Mouse (Mus musculus): ENCODE data around the gene Kcnj9.

Gene Kcnj9

DNA sequence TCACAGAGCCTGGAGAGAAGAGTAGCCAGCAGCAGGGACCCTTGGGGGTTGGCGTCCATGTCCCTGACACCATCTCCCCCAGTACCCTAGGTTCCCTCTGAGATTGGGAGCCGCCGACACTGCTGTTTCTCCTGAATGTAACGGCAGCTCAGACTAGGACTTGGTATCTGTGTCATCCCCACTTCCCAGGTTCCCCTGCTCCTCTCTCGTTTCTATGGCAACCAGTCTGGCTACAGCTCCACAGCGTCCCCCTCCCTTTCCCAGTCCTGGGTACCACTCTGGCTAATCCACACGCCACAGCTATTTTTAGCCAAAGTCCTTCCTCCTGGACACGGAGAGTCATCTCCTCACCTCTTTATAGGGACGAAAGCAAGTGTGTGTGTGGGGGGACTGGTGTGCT lies at the start of gene Kcnj9:
TSS of gene Kcnj9 (minus strand) at position 188 of the 400 bp plus-strand sequence.
- DNase-seq (ENCODE audit: low read depth, low spot score): peak; percentile 82

DNA sequence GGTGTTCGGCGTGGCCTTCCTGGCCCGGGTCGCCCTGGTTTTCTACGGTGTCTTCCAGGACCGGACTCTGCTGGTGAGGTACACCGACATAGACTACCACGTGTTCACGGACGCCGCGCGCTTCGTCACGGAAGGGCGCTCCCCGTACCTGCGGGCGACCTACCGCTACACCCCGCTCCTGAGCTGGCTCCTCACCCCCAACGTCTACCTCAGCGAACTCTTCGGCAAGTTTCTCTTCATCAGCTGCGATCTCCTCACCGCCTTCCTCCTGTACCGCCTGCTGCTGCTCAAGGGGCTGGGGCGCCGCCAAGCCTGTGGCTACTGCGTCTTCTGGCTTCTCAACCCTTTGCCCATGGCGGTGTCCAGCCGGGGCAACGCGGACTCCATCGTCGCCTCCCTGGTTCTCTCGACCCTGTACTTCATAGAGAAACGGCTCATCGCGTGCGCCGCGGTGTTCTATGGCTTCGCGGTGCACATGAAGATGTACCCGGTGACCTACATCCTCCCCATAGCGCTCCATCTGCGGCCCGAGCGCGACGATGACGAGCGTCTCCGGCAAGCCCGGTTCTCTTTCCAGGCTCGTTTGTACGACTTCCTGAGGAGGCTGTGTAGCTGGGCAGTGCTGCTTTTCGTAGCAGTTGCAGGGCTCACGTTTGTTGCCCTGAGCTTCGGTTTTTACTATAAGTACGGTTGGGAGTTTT lies 47.8 kb upstream of the Kcnj9 start:
- DNase-seq (ENCODE audit: low read depth, low spot score): no peak

DNA sequence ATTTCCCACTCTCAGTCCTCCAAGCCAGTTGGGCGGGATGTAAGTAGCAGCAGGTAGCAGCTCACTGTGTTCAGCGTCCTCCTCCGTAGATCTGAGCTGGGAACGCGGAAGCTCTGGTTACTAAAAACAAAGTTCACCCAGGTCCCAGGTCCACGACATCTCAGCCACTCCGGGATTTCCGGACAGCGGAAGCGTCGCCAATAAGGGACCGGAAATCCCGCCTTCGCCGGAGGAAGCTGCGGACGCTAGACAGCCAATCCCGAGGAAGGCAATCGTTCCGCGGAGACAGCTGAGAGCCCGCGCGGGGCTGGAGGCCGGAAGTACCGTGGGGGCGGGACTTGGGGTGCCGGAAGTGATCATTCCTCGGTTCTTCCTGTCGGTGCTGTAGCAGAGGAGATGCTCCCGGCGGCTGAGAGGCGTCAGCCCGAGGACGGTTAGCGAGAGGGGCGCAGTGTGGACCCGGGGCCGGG lies 47.1 kb upstream of the Kcnj9 start, which contains the start of gene Pigm:
TSS of gene Pigm (plus strand) at position 349 of the 470 bp plus-strand sequence.
- peak; percentile 95 for DNase-seq (ENCODE audit: low read depth, low spot score)

DNA sequence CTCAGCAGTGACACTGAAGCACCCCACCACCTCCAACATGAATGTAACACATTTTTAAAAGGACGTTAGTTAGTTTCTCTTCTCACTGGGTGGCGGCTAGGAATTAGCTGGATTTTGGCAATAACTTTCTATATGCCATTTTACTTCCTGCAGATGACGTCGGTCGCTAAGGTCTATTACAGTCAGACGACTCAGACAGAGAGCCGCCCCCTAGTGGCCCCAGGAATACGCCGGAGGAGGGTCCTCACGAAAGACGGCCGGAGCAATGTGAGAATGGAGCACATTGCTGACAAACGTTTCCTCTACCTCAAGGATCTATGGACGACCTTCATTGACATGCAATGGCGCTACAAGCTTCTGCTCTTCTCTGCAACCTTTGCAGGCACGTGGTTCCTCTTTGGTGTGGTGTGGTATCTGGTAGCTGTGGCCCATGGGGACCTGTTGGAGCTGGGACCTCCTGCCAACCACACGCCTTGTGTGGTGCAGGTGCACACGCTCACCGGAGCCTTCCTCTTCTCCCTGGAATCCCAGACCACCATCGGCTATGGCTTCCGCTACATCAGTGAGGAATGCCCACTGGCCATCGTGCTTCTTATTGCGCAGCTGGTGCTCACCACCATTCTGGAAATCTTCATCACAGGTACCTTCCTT lies 39.8 kb upstream of the Kcnj9 start:
- no peak for DNase-seq (ENCODE audit: low read depth, low spot score)

DNA sequence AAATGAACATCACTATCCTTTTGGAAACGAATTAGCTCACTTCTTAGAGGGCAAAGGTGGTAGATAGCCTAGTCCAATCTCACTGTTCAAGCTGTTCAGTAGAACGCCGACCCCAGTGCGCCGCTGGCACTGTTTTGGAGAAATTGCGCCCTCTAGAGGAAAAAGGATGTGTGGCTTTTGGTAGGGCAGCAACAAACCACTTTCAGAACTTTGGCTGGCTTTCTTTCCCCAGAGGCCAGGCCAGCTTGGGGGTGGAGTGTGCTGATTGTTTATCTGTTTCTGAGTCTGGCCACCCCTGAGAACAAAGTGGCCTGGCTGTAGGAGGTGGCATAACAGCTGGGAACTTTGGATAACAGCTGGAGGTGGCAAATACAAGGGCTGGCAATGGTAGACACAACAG lies 35.6 kb upstream of the Kcnj9 start:
- no peak for DNase-seq (ENCODE audit: low read depth, low spot score)

DNA sequence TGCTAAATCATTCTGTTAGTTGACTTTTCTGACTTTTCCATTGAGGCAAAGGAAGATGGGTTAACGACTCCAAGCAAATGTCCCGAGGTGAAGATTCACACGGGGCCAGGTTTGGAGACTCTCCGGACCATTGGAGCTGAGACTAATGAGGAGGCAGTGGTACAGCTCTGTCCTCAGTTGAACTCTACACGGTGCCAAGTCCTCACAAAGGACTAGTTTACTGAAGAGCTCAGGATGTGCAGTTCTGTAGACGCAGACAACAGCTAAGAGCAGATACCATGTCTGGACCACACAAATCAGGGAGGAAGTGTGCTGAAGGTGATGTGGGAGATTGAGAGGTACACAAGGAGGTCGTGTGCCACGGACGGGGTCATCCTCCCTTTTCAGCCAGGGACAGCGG lies 29.2 kb upstream of the Kcnj9 start:
- DNase-seq (ENCODE audit: low read depth, low spot score): no peak

DNA sequence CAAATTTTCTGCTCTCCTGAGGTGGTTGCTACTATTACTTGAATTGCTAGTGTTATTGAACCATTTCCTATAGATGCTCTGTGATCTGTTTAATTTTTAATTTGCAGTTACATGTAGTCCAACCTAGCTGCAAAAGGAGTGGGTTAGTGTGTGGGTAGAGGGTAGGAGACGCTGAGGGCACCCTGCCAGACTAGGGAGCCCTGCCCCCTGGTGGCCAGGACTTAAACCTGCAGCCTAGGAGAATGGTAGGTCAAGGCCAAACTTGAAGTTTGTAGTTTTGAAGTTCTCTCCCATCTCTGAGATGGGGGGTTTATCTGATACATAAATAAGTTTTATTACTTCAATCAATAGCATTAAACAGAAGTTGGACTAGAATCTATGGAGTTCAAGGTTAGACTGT lies 28.4 kb upstream of the Kcnj9 start:
- DNase-seq (ENCODE audit: low read depth, low spot score): no peak

DNA sequence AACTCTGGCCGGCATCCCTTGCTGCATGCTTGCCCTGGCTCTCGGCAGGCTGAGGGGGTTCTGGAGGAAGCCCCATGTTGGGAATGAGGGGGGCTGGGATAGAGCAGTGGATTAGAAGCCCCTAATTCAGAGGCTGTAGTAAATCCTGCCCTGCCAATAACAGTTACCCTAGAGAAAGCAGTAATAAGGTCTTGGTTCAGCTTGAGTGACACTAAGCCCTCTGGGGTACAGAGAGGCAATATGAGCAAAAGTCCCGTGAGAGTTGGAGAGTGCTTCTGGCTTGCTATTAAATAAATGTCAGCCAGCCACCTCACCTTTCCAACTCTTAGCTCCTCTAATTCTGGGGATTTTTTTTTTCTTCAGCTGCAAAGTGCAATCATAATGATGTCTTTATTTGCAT lies 26.2 kb upstream of the Kcnj9 start:
- DNase-seq (ENCODE audit: low read depth, low spot score): no peak

DNA sequence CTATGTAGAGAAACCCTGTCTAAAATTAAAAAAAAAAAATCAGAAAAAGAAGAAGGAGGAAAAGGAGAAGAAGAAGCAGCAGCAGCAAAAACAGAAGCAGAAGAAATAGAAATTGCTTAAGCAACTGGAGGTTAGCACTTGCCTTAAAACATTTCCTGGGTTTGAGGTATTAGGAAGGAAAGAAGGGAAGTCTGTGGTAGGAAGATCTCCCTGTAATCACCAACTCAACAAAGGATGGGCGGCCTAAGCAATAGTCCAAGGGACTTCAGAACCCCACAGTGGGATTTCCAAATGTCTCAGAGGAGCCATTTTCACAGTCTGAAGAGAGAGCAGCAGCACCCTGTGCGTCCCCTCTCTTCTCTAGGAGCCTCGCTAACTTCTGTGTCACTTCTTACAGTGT lies 23.3 kb upstream of the Kcnj9 start:
- DNase-seq (ENCODE audit: low read depth, low spot score): no peak

DNA sequence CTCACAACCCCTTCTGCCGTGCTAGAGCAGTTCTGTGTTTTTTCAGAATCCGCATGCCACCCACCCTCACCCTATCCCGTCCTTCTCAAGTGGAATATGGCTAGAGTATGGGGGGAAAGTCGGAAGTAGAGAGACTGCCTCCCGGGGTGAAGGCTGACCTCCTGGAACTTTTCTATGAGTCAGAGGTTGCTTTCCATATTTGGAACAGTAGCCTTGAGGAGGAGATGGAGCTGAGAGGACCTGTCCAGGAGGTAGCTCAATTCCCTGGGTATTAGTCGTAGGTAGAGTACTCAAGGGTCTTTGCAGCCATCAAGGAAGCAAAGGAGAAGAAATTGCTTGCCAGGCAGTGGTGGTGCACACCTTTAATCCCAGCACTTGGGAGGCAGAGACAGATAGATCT lies 22.9 kb upstream of the Kcnj9 start:
- DNase-seq (ENCODE audit: low read depth, low spot score): no peak

DNA sequence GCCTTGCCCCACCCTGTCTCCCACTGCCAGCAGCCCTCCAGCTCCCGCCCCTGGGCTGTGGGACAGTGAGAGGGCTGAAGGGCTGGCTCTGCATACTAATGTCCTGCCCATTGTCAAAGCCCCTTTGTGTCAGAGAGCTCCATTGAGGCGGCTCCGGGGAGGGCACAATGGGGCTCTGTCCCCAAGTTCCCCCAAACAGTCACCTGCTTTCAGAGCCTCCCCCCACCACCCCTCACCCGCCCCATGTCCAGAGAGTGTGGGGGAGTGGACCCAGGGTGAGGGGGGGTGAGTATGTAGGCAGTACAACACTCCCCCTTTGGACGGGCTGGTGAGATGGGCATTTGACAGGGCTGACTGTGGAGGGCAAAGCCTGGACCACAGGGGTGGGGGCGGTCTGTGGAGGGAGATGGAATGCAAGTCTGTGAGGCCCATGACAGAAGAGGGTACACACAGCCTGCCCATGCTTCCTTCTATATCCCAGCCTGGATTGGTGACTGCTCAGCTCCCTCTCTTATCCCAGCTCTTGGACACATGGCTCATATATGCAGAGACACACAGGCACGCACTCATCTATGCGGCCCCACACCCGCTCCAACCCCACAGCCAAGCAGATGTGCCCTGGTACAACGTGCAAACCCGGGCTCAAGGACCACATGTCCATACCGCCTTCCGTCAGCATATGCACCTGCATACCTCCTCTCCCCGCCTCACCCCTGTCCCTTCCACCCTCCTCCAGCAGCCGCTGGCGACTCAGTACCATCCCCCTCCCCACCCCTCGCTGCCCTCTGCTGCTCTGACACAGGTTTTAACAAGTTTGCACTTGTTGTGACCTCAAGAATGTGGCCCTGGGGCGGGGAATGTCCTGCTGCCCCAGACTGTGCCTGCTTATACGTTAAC lies 21.0 kb upstream of the Kcnj9 start:
- peak; percentile 74 for DNase-seq (ENCODE audit: low read depth, low spot score)

DNA sequence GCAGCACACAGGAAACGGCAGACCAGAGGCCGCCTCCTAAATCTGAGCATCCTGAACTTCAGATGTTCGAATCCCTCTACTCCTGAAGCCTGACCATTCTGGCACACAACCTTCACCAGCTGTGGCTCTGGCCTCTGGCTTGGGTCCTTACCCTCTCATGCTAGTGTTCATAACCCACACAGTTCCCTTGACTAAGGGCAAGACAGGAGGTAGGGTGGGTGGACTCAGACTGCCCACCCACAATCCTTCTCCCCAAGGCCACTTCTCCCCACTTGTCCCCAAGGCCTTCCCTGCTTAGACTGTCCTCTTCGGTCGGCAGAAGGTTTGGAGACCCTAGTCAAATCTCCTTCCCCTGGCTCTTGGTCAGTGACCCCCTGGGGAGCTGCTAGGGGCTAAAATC lies 20.4 kb upstream of the Kcnj9 start:
- DNase-seq (ENCODE audit: low read depth, low spot score): no peak

DNA sequence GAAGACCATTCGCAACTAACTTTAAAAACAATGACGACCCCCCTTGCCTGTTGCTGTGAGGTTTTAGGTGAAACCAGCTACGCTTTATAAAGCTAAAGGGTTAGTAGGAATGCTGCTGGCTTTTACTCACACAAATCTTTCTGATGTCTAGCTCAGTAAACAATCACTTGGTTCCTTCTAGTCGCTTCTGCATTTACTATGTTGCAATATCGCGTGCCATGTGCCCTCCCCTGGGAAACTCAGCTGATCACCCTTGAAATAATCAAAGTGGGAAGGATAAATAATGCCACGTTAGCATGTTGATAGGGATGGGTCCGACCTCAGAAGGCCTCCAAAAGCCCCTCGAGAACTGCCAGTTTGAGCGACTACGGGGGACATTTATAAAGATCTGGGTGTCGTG lies 18.3 kb upstream of the Kcnj9 start:
- no peak for DNase-seq (ENCODE audit: low read depth, low spot score)

DNA sequence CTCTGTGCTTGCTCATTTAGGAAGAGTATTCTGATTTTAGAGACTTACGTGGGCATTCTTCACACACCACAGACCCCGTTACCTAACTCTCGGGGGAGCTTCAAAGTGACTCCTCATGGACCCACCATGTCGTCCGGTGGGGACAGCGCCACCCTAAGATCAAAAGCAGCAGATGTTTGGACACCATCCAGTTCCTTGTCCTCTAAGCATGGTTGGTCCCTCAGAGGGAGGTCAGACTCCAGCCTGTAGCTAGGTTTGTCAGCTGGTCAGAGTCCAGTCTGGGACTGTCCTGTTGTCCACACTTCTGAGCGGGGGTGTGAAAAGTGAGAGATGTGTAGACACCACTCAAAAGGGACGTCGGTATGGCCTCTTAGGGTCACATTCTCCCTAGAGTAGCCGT lies 17.6 kb upstream of the Kcnj9 start:
- no peak for DNase-seq (ENCODE audit: low read depth, low spot score)

DNA sequence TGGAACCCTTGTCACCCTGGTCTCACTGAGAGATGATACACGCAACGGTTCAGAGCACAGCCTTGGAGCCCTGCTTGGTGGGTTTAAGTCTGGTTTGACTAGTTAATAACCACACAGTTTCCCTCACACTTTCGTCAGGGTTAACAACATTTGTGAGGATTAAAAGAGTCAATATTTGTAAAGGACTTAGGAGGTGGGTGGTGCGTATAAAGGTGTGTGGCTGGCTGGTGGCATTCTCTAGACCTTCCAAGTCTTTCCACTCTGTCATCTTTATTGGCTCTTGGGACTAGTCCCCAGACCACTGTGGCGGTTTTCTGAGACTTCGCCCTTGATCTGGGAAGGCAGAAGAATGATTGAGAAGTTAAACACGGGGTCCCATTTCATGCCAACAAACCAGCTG lies 15.7 kb upstream of the Kcnj9 start:
- no peak for DNase-seq (ENCODE audit: low read depth, low spot score)

DNA sequence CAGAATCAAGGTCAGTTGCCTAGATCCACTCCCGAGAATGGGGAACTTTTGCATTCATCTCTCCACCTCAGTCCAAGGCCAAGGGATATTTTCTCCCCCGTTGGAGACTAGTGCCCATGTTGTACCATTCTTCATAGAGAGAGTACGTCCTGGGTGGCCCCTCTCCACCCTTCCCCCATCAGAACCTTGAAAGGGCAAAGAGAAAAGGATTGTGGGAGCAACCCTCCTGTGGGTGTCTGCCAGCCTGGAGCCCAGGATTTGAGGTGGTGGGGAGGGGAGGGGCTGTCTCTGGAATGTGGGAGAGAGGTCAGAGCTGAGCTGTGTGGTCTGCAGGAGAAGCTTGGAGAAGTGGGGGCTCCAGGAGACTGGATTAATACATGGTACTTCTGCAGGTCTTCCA lies 14.8 kb upstream of the Kcnj9 start:
- DNase-seq (ENCODE audit: low read depth, low spot score): no peak

DNA sequence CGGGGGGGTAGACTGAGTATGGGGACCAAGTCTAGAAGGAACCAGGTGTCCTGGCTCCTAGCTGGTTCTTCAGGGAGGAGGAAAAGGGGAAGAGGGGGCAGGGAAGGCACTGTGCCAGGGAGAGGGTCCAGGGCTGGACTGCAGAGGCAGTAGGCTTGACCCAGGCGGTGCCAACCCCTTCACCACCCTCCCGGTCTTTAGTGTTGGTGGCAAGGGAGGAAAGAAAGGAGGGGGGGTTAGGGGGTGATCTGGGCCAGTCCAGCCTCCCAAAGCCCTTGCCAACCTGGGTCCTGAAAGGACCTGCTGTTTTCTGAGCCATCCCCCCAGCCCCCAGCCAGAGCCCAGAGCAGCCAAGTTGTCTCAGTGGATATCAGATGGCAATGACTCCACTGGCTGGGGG lies 13.6 kb upstream of the Kcnj9 start:
- DNase-seq (ENCODE audit: low read depth, low spot score): peak; percentile 59

DNA sequence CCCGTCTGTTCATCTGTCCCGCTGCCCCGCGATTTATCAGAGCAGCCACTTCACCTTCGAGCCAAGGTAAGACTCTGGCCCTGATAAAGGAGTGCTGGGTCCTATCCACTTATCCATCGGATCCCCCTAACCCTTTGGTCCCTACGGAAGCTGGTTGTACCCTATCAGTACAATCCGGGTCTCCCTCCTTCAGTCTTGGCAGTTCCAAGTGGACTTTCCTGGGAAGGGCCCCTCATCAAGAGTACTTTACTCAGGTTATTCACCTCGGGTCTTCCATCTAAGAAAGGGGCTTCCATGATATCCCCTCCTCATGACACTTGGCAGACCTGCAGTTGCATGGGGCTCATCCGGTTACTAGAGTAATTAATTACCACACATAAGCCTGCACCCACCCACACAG lies 12.3 kb upstream of the Kcnj9 start:
- no peak for DNase-seq (ENCODE audit: low read depth, low spot score)

DNA sequence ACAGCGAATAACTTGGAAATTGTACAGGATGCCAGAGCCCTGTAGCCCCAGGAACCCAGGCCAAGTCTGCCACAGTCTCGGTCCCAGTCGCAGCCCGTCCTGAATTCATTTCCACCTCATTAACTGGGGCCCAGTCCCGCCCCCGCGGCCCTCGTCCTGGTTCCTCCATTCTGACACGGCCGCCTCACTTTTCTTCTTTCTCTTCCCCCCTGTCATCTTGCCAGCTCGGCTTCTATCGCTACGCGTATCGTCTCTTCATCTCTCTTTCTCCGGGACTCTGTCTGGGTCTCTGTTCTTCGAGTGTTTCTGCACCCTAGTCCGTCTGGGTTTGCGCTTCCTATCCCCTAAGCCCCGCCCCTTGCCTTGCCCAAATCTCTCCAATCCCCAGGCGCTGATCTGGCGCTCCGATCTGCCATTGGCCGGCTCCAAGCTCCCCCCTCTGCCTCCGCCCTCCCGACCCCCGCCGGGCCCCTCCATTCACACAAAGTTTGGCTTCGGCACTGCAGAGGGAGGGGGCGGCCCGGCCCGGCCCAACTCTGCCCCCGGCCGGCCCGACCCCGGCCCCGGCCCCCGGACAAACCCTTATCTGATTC lies 11.7 kb upstream of the Kcnj9 start, which contains the start of gene Kcnj10:
TSS of gene Kcnj10 (plus strand) at position 482 of the 593 bp plus-strand sequence.
- peak; percentile 68 for DNase-seq (ENCODE audit: low read depth, low spot score)

DNA sequence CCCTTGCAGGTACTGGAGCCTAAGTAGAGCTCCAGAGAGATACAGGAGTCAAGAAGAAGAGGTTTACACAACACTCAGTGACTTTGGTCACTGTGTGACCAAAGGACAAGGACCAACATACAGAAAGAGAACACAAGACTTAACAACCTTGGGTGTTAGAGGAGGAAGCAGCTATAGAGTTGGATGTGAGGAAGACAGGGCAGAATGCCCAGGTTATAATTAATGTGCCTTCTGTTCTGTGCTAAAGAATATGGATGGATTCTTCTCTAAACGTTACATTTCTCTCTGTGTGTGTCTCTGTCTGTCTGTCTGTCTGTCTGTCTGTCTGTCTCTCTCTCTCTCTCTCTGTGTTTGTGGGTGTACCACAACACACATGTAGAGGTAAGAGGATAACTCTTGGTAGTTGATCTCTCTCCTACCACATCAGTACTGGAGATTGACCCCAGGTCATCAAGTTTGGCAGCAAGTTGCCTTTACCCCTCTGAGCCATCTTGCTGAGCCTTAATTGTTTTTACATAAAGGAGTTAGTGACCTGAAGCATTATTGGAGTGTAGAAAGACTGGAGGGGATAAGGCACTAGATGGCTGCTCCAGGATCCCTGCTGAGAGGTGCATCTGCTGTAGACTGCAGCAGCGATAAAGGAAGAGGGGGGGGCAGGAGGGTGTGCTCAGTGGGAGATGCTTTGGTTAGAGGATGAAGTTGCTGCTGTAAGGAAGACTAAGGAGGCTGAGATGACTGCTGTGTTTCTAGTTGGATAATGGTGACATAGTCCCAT lies 8.5 kb upstream of the Kcnj9 start:
- DNase-seq (ENCODE audit: low read depth, low spot score): no peak

DNA sequence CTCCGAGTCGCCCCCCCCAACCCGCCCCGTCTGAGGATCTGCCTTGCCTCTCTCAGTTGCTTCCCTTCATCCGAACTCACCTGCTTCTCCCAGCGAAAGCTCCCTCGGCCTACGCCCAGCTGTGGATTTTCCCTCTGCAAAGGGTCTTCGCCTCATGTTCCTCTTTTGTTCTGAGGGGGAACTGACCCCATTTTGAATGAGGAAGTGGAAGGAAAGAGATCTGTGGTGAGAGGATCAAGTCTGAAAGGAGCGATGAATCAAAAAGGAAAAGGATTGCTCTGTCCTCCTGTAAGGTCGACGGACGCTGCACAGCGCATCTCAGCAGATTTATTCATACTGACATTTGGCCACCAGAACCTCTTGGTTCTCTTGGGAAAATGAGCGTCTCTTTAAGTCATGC lies 6.7 kb upstream of the Kcnj9 start:
- no peak for DNase-seq (ENCODE audit: low read depth, low spot score)

Data from brain, embryonic 18.5 days (tissue).